Mouse (Mus musculus) erythroid progenitor cell, adult 5-6 weeks (primary cell): ENCODE measurements around the gene Heatr9. TPM values are rescaled to one million over a fixed set of nuclear protein-coding genes. Genes with fewer than 3 reads are reported as not detected.

Source experiments
- ATAC-seq: replicated peaks from 2 replicates; pipeline ENCODE4 v1.8.0; 2016; ENCODE audit warnings: moderate number of reproducible peaks, mild to moderate bottlenecking, moderate TSS enrichment, inconsistent platforms; ENCODE audit not compliant: poor library complexity, low FRiP score, severe bottlenecking
- total RNA-seq, 2 experiments: library from RNA; stranded (forward) in 1 of 2; stranded (reverse) in 1 of 2; fragments of 150-400 nt in 1 of 2; fragments of 186-747, 209-891 nt in 1 of 2; gene quantifications; 2 replicates each; pipeline versions ENCODE4 v1.2.3 to v1.2.4; 2015 to 2017; ENCODE audit warnings: low replicate concordance in 2 of 2

Gene Heatr9
- total RNA-seq, 2 experiments from 2014 or later, result not detected

DNA sequence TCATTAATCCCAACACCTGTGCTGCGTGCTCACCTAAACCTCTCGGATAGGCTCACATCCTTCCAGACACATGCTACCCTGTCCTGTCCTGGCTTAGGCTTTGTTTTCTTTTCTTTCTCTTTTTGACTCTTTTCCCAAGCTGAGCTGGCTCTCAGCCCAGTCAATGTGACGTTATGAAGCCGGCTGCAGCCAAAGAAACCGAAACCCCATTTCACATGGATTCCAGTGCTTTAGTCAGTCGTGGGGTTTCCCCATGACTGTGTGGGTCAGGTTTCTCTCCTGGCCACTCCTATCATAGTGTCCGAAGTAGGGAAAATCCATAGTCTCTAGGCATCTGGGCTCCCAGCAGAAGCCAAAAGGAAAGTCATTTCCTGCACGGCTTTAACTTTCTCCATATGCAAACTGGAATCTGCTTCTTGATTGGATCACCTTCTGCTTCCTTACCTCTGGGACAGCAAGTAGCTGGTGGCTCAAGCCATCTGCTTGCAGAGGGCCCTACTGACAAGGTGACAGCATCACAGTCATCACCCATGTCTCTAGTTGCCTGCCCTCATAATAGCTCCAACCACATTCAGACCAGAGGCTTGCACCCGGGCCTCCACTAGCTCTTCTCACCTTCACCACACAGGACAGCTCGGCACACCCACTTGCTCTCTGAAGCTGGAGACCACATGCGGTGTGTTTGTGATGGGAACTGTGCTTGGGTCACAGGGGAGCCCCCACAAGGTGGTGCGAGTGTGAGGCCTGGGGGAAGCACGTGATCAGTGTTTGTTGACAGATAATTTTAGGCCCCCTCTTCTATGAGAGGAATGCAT, 12.8 kb upstream of the Heatr9 start:
- no peak for ATAC-seq

DNA sequence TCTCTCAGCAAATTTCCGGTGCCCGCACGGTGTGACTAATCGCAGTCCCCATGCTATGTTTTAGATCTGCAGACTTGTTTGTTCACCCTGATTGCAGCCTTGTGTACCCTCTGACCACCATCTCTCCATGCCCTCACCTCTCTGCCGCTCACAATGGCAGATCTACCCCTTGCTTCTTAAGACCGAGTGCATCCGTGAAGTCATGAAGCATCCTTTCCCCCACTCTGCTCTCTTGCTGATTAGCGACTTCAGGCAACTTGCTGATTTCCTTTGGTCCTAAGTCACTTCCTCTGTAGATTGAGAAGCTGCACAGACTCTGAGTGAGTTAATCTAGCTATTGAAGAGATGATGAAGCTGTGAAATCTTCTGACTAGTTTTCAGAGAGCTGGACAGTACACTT, 12.2 kb upstream of the Heatr9 start:
- ATAC-seq, result no peak

- ATAC-seq, result no peak
Measured at GRCm38 (mm10) chr11:83533192-83533591, 11.2 kb upstream of the Heatr9 start.

DNA sequence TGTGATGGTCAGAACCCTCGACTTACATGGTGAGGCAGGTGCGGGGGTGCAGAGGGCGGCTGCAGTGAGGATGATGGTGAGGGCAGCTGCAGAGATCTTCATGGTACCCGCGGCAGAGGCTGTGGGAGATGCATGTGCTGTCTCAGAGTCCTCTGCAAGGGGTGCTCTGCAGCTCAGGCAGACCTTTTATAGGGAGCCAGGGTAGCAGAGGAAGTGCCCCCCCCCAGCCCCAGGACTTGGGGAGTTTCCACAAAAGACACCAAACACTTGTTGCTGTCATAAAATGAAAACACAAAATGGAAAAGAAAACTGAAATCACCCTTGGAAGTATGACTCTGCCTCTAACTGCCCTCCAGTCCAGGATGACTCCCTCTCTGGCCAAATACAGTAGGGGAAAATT, 8.4 kb upstream of the Heatr9 start, which contains the start of gene Ccl5:
Gene Ccl5, minus strand, starts transcription at position 159 of the 400 bp plus-strand sequence.
- ATAC-seq, result 0 out of 2 replicates have a peak, but pooled peaks have one; percentile 20

DNA sequence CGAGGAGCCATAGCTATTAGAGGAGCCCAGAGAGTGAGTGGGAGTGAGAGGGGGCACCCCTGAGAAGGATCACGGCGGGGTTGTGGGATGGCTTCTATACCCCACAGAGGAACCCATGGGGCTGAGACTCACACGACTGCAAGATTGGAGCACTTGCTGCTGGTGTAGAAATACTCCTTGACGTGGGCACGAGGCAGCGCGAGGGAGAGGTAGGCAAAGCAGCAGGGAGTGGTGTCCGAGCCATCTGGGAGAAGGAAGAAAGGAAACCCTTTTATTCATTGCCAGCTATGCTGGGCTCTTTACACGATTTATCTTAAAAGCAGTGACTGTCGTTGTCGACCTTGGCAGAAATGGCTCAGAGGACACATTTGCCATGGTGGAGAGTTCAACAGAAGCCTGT, 7.0 kb upstream of the Heatr9 start:
- ATAC-seq, result no peak

DNA sequence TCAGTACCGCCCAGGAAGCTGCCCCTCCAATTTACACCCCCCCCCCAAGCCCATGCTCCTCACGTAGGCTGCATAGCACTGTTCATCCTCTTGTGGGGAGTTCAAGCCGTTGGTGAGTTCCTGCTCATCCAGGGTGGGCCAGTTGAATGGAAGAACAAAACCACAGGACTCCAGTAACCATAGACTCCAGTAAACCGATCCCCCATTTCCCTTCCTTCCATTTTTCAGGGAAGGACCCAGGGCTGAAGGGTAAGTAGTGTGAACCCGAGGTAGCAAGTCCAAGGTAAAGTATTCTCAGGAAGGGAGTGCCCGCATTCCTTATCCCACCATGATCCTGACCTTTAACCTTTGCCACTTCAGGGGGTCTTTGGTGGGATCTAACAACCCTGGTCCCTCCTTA, 3.6 kb downstream of the Heatr9 start:
- no peak for ATAC-seq

DNA sequence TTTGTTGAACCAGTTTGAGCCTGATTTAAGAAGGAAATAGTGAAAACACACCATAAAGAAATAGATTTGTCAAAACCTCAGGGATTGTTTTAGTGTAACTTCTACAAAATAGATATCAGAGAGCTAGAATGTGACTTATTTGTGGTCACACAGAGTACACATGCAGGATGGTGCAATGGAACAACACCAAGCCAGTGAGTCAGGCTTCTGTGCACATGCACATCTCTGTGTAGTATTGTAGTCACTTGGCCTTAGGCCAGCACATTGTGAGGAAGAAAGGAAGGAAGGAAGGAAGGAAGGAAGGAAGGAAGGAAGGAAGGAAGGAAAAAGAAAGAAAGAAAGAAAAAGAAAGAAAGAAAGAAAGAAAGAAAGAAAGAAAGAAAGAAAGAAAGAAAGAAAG, 4.8 kb downstream of the Heatr9 start:
- ATAC-seq, result no peak

DNA sequence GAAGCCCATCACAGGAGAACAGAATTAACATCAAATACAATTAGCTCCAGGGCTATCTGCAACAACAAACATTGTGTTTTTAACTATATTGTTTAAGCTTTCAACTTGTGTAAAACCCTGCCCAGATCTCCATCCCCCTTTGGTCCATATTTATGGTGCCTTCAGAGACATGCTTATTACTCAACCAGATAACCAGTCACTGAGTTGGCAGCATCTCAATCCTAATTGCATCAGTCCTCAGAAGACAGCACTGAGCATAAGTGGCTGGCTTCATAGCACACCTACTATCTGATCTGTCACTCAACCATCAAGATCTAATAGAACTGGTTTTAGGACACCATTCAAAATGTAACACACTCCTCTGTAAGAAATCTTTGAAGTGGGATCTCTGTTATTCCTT, 12.5 kb downstream of the Heatr9 start:
- no peak for ATAC-seq

DNA sequence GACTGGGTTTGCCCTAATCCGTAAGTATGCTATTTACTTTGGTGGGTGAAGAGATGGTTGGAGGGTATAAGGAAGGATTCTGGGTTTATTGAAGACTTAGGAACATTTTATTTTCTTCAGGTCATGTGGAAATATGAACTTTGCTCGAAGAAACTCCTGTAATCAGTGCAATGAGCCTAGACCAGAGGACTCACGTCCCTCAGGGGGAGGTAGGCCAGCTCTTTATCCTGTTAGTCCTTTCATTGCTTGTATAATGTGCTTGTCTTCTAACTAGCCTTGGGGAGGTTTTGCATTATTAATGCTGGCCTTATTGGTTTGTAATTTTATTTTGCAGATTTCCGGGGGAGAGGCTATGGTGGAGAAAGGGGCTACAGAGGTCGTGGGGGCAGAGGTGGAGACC, 17.7 kb downstream of the Heatr9 start:
- ATAC-seq, result no peak

- ATAC-seq, result no peak
Measured at GRCm38 (mm10) chr11:83495571-83495970, 26.4 kb downstream of the Heatr9 start.

GRCm38 (mm10) chr11:83491488-83491887, 30.5 kb downstream of the Heatr9 start:
- no peak for ATAC-seq

GRCm38 (mm10) chr11:83473235-83474016, 48.5 kb downstream of the Heatr9 start:
- ATAC-seq, result peak; percentile 21; the same call in 1 of the 2 replicates

DNA sequence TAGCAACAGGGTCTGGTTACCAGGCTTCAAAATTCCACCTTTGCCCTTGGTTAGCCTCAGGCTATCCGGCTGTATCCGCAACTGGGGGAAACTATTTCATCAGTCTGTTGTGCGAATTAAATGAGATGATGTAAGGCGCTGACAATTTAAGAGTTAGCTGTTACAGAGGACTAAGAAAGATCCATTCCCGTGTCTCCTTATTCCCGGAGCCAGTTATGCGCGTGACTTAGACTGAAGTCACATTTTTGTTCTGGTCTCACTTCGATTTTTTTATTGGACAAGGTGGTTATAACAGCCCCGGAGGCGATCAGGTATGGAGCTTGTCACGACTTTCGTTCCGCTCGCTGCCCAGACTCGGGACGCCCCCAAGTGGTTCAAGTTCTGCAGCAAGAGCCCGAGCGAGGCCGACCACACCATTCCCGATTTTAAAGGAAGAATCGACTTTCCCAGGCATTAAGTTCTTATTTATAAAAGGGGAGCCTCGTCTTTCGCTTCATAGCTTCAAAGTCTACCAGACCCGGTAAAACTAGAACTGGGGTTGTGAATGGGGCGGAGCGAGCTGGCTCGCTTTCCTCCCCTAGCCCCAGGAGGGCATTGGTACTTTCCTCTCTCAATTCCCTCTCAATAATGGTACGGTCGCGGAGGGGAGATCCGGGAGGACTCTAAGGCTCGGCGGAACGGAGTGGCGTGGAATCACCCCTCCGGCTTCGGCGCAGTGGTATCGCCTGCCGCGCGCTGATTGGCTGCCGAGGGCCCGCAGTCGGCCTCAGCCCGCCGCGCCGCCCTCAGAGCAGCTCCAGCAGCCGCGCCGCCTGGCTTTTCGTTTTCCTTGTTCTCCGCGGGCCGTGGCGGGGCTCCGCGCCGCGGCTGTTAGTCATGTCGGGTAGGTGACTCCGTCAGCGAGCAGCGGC, 49.4 kb downstream of the Heatr9 start, which contains the start of gene Taf15:
Gene Taf15, plus strand, starts transcription at position 763 of the 911 bp plus-strand sequence.
- peak; percentile 90 for ATAC-seq

DNA sequence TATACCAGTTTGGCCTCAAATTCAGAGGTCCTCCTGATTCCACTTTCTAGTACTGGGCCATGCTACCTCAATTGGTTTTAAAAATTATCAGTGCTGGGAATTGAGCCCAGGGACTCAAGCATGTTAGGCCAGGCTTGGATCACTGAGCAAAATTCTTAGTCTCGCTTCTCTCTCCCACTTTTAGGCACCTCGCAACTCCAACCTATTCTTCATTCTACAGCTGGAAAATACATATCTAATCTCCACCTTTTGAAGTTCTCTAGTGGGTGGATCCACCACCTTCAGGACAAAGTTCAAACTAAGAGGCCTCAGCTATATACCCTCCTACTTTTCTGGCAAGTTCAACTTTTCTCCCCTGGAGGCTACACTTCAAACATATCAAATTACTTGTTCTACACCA, 50.2 kb downstream of the Heatr9 start:
- ATAC-seq, result 0 out of 2 replicates have a peak, but pooled peaks have one; percentile 3

DNA sequence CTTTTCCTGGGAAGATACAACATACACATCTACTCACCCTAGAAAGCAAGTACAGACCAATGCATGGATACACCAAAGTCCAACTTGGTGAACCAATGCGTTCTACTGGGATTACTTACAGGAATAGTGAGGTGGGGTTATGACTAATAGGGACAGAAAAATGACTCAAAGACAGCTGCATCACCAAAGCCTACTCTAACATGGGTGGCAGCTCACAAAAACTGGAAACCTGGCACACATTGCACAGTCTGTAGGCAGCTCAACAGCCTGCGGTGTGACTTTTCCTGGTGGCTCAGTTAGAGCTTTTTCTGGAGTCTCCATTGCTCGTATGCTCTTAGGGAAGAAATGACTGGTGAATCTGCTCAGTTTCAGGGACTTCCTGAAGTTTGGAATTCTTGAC, 53.2 kb downstream of the Heatr9 start:
- ATAC-seq, result no peak

GRCm38 (mm10) chr11:83467120-83467652, 54.8 kb downstream of the Heatr9 start:
- ATAC-seq, result no peak

- no peak for ATAC-seq
Measured at GRCm38 (mm10) chr11:83465976-83466375, 56.0 kb downstream of the Heatr9 start.

DNA sequence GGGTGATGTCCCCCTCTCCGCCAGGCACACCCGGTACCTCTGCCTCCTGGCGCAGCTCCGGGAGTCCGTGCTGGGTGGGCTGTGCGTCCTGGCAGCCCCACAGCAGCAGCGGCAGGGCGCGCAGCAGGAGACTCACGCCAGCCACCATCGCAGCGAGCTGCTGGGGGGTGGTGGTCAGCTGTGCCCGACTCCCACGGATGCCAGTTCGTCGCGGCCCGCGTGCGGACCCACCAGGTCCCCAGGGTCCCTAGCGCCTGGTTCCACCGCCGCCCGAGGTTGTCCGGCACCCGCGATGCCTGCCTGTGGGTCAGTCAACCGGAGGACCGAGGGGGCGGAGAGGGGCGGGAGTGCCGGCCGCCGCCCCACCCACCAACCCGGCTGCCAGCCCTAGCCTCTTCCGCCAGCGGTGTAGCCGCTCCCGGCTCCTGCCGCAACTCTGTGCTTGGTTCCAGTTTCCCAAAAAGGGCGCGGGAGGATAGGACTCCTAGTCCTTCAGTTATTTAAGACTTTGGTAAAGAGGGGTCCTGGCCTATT, 59.2 kb downstream of the Heatr9 start, which contains the start of gene Mmp28:
Gene Mmp28, minus strand, starts transcription at position 361 of the 534 bp plus-strand sequence.
- no peak for ATAC-seq
